Mouse (Mus musculus): ENCODE results near the gene Zfp988.
"Not testable (repeated sequence)": the region's sequence is repeated elsewhere in the genome, so short reads cannot be mapped to it uniquely, and the experiment has no call there.

The Zfp988 gene

DNA sequence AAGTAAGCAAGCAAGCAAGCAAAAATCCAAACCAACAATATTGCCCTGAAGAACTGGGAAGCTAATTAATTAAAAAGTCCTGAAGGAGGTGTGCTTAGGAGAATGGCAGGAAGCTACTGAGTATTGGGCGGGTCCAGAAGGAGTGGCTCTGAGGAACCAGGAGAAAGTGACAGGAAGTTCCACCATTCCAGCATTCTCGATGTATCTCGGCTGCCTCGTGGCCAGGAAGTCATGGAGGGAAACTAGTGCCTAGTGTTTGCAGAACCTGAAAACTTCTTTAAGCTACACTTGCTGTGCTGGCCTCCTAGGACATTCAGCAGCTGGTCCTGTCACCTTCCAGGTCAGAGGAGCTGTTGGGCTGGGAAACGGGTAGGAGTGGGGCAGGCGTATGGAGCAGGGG lies at the start of gene Zfp988:
TSS of gene Zfp988 (plus strand) at position 239 of the 400 bp plus-strand sequence.
- not testable (repeated sequence) for DNase-seq

DNA sequence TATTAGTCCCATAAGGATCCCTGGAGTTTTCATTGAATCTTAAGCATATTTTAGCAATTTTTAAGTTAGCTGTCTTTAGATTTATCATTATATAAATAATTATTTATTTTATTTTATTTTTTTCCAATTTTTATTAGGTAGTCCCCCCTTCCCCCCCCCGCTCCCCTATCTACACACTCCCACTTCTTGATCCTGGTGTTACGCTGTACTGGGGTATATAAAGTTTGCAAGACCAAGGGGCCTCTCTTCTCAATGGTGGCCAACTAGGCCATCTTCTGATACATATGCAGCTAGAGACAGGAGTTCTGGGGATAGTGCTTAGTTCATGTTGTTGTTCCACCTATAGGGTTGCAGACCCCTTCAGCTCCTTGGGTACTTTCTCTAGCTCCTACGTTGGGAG lies 42.8 kb upstream of the Zfp988 start:
- not testable (repeated sequence) for DNase-seq

GRCm38 (mm10) chr4:147267302-147267701 lies 38.2 kb upstream of the Zfp988 start:
- DNase-seq, result not testable (repeated sequence)

- peak in 1 of 2 experiments; percentile 9 for DNase-seq
Observed at GRCm38 (mm10) chr4:147268735-147269134, 36.7 kb upstream of the Zfp988 start.

DNA sequence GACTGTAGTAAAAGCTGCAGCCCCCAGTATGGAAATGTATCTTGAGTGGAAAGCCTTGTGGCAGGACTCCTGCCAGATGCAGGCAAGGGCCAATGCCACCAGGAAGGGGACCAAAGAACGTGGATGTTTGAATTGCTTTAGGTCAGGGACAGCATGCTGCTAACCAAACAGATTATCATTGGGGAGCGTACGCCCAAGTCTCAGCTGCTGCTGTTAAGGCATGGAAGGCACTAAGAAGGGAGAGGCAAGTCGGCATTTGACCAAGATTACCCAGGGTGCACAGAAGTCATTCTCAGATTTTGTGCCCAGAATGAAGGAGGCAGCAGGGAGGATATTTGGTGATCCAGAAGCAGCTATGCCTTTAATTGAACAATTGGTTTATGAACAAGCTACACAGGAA lies 35.4 kb upstream of the Zfp988 start:
- not testable (repeated sequence) for DNase-seq

DNA sequence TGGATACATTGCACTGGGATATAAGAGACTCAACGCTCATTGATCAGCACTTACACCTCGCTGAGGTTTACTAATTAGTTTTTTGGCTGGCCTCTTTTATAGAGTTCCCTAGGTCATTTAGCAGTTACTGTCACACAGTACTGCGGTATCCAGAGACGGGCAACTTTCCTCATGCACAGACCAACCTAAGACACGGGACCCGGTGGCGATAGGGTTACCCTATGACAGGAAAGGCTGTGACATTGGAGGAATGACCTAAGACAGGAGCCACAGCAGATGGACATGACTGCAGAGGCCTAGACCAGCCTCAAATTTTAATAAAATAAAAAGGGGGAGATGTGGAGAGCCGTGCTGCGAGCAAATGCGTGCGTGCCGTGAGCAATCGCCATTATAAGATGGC lies 33.9 kb upstream of the Zfp988 start:
- not testable (repeated sequence) for DNase-seq

- DNase-seq, result peak in 1 of 2 experiments; percentile 22
Observed at GRCm38 (mm10) chr4:147275021-147275772, 30.3 kb upstream of the Zfp988 start.

DNA sequence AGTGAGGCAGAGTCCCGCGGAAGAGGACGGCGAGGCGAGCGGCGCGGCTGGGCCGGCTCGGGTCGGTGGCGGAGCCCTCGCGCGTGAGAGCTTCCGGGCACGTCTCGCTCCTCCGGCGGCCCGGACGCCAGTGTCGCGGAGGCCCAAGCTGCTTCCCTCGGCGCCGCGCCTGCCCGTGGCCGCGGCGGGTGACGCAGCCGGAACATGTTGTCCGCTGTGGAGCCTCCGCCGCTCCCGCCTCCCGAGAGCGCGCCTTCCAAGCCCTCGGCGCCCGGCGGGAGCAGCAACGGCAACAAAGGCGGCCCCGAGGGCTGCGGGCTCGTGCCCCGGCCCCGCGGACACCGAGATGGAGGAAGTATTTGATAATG lies 29.7 kb upstream of the Zfp988 start:
- not testable (repeated sequence) for DNase-seq

DNA sequence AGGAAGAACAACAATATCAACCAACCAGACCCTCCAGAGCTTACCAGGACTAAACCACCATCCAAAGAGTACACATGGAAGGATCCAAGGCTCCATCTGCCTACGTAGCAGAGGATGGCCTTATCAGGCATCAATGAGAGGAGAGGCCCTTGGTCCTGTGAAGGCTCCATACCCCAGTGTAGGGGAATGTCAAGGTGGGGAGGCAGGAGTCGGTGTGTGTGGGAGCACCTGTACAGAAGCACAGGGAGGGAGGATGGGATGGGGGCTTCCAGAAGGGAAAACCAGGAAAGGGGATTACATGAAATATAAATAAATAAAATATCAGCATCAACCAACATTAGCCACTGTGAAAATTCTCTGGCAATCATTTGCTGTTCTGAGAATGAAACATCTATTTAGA lies 25.1 kb upstream of the Zfp988 start:
- peak in 1 of 2 experiments; percentile 20 for DNase-seq

DNA sequence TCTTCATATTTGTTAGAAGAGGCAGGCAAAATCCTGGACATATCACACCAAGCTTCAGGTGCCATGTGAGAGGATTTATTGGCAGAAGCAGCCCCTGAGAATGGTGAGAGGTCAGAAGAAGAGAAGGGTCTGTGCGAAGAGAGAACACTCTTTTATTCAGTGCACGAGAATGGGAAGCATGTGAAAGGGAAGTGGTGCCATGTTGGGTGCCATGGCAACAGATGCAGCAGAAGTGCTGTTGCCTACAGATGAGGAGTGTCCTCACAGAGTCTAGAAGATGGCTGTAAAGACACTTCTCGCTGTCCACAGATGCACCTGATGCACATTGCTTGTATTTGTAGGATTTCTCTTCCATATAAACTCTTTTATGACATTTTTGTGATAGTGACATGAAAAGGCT lies 6.9 kb upstream of the Zfp988 start:
- DNase-seq, result not testable (repeated sequence)

DNA sequence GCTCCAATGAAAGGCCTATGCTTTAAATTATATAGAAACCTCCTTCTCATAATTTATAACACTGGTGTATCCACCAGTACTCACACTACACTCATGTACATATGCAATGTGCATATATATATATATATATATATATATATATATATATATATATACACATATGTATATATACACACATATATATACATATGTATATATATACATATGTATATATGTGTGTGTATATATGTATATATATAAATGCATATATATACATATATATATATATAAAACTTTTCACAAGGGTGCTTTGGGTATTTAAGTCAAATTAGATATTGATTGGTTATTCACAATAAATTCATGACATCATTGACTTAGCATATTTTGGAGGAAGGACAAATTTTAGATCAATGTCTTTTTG lies 3.1 kb upstream of the Zfp988 start:
- not testable (repeated sequence) for DNase-seq

DNA sequence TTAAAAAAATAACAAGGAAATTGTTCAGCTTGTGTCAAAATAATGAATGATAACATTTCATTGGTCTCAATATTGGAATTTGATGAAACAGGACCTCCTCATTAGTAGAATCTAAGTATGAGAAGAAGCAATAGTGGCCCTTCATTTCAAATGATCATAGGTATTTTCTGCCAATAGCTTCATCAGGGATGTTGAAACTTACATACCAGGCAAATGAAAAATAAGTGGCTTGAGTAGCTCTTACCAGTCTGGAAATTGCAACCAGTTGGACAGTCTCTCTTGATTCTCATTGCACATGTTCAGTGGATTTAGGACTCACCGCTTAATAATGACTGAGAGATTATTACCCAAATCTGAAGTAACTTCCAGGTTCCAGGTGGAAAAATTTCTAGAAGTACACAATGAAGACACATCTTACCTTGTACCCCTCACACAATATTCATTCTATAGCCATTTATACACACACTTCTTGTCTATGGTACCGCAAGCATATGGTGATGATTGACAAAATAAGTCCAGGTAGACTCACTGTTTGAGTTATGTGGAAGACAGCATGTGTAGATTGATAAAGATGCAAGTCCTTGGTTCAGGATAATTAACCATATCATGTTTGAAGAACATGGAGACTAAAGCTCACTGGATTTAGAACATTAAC lies 29.7 kb downstream of the Zfp988 start:
- DNase-seq, result not testable (repeated sequence)

GRCm38 (mm10) chr4:147335691-147336367 lies 30.4 kb downstream of the Zfp988 start:
- not testable (repeated sequence) for DNase-seq

GRCm38 (mm10) chr4:147336368-147337195 lies 31.1 kb downstream of the Zfp988 start:
- not testable (repeated sequence) for DNase-seq

GRCm38 (mm10) chr4:147337520-147337919 lies 32.0 kb downstream of the Zfp988 start:
- DNase-seq, result not testable (repeated sequence)

DNA sequence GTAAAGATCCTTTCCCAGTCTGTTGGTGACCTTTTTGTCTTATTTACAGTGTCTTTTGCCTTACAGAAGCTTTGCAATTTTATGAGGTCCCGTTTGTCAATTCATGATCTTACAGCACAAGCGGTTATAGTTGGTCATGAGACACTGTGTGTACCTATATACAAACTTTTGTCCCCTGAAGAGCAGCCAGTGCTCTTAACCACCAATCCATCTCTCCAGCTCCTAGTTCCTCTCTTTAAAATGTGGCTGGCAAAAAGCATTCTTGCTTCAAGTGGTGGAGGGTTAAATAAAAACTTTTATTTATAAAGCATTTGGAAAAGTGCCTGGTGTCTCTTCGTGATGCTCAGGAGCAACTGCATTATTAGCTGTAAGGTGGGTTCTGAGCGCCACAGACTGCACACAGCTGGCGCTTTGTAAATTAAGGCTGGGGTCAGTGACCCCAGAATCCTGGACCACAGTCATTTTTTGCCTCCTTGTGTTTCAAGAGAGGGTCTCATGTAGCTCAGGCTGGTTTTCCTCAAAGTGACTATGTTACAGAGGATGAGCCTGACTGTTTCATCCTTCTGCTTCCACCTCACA lies 32.6 kb downstream of the Zfp988 start:
- DNase-seq, result no peak

DNA sequence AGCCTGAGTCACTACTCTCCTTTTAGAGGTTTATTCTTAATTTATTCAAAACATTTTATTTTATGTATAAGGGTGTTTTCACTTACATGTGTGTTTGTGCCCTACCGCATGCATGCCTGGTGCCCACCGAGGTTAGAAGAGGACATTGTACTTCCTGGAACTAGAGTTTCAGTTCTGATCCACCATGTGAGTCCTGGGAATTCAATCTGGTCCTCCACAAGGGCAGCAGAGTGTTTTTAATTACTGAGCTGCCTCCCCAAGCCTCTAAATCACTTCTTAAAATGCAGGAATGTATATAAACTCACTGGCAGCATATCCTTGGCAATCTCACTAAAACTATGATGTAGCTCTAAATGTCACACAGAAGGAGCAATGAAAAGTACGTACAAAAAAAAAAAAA lies 33.2 kb downstream of the Zfp988 start:
- DNase-seq, result not testable (repeated sequence)

DNA sequence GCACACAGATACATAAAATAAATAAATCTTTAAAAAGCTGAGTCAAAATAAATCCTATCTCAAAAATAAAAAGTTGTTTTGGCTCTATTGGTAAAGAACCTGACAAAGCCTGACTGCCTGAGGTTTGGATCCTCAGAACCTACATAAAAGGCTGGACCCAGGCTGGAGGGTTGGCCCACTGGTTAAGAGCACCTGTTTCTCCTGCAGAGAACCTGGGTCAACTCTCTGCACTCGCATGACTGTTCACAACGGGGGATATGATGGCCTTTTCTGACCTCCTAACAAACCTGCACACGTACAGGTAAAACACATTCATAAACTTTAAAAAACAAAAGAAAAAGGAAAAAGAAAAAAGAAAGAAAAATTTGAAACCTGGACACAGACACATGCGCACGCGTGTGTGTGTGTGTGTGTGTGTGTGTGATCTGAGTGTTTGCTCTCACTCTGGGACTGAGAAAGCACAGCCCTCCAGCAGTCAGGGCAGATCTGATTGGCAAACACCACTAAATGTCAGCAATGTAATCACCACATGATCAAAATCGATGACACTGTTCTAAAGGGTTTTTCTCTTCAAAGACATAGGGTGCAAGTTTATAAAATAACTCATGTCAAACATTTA lies 34.2 kb downstream of the Zfp988 start:
- not testable (repeated sequence) for DNase-seq

- not testable (repeated sequence) for DNase-seq
Observed at GRCm38 (mm10) chr4:147340236-147340635, 34.8 kb downstream of the Zfp988 start.

DNA sequence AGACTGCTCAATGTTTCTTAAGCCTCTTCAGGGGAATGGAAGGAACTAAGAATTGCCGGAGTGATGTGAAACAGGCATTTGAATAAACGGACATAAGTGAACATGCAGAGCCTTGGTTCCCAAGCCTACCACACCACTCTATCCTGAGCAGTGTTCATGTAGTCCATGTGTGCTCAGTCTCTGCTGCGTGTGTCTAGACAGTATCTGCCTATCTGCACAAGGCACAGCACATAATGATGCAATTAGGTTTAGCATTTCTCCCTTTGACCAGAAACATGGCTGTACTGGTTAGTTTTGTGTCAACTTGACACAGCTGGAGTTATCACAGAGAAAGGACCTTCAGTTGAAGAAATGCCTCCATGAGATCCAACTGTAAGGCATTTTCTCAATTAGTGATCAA lies 35.4 kb downstream of the Zfp988 start:
- not testable (repeated sequence) for DNase-seq

GRCm38 (mm10) chr4:147343042-147343908 lies 37.8 kb downstream of the Zfp988 start:
- DNase-seq, result not testable (repeated sequence)

Measured in spleen, adult 18-20 months (tissue).